Mouse (Mus musculus) layer of hippocampus, postnatal 36 days (tissue): ENCODE measurements around the gene Gria3. TPM values are rescaled to one million over a fixed set of nuclear protein-coding genes. Genes with fewer than 3 reads are reported as not detected.

ENCODE experiments used
- DNase-seq, 2 experiments: peaks; one replicate each; pipeline ENCODE4 v3.0.0; 2022
- total RNA-seq, 2 experiments: library from RNA; stranded (reverse); gene quantifications; 2 replicates each; pipeline ENCODE4 v1.2.3; 2021

Gria3 gene
- total RNA-seq, result 100 to 1,000 TPM; 163 to 171 TPM

DNA sequence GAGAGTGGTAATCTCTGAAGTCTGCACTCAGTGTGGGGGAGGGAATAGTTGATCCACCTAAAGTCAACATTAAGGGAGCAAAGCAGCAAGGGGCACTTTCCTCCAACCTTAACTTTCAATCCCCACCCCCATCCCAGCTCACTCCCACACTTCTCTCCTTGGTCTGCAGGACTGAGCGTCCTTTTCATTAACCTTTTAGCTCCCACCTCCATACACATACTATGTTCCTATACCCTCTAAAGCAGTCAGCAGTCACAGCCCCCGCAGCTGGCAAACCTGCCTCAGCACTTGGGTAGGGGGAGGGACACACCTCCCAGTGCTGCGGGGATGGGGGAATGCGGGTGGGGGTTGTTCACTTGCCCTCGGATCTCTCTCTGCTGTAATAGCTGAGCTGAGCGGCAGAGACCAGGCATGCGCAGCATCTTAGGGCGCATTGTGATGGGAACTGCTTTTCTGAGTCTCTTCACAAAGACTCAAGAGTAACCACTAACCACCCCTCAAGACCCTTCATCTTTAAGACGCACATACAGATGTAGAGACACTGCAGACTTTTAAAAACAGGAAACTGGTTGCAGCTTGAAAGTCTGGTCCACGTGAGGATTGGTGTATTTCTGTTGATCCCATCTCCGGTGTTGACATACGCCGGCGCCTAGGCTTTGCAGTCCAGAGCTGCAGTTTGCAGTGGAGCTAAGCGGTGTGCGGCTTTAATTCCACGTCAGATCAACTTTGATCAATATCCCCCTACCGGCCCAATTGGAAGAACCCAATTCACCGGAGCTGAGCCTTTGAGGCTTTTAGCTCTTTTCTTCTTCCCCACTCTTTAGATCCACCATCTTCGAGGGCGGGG is at the start of gene Gria3:
TSS of gene Gria3 (plus strand) at position 797 of the 847 bp plus-strand sequence.
- DNase-seq, result peak; percentile 15 to 27

DNA sequence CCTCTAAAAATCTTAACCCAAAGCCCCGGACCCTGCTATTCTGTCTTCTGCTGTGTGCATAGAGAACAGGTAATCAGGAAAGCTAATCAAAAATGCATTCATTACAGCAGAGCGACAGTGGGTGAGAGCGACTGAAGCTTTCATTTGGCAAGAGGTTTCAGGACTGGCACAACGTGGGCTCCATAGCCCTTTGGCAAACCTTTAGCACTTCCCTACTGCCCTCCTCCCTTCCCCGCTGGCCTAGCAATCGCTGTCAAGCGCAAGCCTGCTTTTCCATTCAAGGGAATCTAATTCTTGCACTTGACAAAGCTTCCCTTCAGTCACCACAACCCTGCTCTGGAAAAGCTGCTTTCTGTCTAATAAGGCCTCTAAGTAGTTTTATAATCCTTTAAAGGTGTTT is 13.6 kb upstream of the Gria3 start:
- DNase-seq, result no peak

DNA sequence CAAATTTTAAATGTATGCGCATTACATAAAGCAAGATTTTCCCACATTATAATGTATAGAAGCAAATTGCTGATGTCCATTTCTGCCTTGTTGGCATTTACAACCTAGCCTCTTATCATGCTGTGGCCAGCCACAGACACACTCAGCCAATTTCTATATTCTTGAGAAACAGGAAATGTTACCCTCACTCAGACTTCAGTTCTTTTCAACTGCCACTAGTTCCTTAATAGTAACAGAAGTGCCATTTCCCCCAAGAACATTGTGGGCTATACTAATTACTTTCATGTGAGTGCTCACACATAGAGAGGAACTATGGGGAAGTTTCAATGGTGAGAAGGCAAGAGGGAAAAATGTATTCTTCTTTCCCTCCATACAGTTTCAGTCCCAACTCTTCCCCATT is 11.6 kb upstream of the Gria3 start:
- DNase-seq, result no peak

DNA sequence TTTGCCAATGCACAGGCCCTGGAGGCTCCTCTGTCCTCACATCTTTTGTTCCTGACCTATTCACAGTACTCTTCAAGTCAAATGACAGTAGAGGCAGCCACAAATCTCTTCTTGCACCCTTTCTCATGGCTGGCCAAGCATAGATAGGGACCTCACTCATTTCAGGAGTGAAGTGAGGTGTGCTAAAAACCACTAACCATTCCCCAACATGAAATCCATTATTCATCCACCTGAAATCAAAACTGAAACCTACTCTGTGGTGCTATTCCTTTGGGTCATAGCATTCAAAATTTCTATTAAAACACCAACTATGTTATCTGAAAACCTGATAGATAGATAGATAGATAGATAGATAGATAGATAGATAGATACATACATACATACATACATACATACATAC is 2.2 kb upstream of the Gria3 start:
- no peak for DNase-seq

DNA sequence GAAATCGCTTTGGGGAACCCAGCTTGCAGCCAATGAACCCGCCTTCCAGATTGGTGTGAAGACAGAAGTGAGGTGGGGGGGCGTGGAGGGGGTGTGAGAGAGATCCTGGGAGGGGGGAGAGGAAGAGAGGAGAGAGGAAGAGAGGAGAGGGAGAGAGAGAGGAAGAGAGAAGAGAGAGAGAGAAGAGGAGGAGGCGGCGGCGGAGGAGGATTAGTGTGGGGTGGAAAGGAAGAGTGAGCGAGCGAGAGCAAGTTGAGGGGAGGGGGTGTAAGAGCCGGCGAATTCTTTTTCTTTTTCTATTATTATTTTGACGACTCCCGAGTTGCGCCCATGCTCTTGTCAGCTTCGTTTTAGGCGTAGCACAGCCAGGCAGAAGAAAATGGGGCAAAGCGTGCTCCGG is 532 bp downstream of the Gria3 start:
- DNase-seq, result peak; percentile 11 to 15

DNA sequence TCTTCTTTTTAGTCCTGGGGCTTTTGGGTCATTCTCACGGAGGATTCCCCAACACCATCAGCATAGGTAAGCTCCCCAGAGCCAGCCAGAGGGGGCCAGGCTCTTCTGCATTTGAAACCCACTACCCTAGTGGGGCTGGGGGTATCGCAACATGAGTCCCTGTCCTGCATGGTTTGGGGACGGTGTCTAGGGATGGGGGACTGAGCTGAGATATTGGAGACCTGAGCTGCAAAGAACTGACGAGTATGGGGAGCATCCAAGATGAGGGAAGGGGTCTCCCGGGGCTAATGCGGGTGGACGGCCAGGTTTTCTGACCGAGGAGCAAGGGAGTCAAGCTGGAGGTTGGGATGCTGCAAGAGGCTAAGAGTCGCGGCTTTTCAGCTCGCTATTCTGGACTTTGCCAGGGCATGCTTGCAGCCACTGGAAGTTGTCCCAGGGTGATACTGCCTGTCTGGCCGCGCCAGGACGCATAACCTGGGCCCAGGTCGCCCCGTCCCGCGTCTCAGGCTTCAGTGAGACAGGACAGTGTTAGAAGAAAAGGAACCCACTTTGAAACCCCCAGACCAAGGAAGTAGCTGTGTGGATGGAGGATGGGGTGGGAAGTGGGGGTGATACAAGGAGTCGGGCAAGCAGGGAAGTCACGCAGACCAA is 1.1 kb downstream of the Gria3 start:
- peak; percentile 11 to 12 for DNase-seq

DNA sequence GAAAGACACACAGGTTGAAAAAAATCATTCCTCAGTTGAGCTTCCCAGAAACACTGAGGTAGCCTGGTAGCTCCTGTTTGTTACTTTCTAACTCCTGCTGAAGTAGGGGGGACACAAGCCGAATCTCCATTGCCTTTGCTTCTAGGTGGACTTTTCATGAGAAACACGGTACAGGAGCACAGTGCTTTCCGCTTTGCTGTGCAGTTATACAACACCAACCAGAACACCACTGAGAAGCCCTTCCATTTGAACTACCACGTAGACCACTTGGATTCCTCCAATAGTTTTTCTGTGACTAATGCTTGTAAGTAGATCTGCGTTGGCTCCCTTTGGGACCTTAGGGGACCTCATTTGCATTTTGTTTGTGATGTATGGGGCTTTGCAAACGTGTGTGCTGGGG is 2.0 kb downstream of the Gria3 start:
- no peak for DNase-seq

DNA sequence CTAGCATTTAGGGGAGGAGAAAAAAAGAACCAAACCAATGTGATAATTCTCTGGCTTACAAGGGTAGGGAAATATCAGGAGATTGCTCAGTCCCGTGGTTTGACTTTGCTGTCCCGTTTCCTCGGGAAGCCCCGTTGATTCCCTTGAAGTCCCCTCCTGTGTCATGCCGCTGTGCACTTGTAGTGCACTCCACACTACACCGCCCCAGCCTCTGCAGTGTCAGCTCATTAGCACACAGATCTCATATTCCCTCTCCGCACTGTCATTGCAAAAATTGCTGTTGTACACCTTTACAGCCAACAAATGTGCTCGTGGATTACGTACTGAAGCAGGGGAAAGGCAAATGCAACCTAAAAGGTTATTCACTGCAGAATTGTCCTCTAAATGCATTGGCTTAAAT is 5.6 kb downstream of the Gria3 start:
- DNase-seq, result no peak

DNA sequence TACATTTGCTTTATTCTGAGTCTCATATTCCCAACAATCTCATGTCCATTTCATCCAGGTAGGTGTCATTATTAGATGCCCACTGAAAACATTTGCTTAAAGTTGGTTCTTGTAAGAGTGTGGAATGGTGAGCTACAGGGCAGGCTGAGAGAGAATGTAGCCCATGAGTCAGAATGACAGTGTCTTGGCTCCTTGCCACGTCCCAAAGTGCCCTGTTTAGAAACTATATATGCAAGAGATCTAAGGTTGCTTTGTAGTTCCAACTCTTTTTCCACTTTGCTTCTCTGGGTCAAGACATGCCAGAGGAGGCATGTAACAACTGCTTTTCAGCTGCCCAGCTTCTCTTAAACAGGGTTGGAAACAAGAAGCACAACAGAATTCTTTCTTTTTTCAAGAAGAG is 9.1 kb downstream of the Gria3 start:
- DNase-seq, result no peak

DNA sequence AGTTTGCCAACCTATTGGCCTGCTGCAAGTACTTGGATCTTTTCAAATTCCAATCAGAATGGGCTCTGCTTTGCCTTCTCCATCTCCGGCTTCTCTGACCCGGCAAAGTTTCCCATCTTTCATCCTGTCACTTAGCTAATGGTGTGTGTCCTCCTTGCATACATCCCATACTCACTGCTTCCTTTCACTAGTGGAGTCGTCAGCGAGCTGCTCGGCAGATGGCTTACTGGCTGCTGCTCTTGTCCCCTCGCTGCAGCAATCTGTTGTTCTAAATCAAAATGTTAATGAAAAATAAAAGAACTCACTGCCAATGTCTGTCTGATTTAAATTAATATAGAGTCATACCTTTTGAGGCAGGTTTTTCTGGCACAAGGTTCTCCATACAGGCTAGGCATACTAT is 25.0 kb downstream of the Gria3 start:
- DNase-seq, result peak; percentile 24 to 26

DNA sequence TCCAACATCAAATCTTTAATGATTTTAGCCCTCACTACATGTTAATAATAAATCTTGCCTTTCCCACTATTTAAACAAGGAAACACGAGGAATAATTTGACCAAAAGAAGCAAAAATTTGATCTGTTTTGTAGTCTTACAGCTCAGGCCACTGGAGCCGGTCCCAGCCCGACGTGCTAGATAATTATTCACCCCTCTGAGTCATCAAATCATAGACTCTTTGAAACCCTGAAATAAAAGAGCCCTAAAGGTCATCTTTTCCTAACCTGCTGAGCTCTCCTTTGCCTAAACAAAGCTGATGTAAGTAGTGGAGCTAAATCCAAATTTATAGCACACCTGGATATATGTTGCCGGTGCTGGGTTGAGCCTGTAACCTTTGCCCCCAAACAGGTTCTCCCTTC is 27.4 kb downstream of the Gria3 start:
- DNase-seq, result no peak

DNA sequence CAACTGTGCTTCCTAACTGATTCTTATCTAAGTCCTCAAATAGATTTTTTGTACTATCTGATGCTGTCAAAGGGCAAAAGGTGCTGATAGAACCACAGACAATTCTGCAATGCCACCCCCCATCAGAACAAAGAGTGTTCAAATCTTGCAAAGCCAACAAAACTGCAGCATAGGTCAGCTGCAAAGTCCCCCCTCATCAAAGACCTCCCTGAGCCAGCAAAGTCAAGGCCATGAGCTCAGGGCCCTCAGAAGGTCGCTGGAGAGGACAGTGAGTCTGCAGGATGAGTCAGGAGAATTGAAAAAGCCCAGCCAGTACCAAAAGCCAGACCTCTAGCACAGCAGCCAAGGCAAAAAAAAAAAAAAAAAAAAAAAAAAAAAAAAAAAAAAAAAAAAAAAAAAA is 34.9 kb downstream of the Gria3 start:
- DNase-seq, result no peak

DNA sequence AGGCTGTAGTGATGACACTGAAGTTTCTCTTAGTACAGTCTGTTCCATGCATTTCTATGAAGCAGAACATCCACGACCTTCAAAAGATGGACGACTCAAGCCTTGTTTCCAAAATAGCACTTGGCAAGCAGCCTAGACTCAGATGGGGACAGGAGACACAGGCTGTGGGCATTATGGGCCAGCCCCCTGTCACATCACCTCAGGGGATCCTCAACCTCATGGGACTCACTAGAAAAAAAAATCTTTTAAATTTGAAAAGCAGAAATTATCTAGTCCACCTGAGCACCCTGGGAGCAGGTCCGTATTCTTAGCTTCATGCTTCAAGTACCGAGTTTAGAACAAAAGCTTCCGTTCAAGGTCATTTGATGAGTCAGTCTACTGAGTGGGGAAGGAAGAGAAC is 38.2 kb downstream of the Gria3 start:
- DNase-seq, result no peak

DNA sequence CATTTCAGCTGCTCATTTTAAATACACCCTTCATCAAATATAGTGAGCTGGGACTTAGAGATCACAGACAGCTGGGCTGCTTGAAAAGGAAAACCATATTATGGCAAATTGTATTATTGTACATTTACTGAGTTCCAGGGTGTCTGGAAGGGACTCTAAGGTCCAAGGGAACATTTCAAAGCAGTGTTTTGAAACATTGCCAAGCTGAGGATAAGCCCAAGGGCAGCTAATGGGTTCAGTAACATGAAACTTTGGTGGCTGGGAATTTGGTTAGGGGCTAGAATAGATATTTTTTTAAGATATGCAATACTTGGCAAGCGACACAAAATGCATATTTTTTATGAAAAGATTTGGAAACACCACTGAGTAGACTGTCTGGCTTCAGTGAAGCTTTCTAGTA is 48.2 kb downstream of the Gria3 start:
- no peak for DNase-seq

DNA sequence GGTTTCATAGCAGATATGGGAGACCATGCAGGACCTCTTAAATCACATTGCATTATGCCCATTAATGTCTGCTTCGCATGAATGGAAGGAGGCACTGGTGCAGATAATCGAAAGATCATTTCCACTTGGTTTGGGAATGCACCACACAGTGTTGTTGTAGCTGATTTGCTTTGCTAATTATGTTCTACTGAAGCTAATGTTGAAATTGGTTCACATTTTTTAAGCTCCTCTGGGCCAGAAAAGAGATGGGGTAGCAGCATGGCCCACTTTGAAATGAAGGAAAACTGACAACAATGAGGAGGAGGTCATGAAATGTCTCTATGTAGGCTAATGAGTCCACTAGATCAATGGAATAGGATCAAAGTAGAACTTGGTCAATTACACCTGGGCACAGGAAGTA is 76.8 kb downstream of the Gria3 start:
- DNase-seq, result no peak

DNA sequence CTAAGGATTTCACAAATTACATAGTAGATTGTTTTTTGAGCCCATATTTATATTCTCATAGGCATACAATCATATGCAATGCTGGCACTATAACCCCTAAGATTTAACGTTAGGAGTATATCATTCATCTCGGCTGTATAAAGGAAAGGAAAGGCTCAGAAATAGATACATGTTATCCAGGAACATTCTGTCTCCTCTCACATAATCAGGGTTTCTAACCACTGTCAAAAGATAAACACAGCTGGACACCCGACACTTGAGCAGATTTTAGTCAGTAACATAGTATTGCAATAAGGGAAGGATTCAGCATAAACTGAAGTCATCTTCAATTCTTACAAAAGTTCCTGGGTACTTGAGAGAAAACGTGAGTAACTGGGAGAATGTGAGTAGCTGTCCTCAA is 95.9 kb downstream of the Gria3 start:
- DNase-seq, result no peak

DNA sequence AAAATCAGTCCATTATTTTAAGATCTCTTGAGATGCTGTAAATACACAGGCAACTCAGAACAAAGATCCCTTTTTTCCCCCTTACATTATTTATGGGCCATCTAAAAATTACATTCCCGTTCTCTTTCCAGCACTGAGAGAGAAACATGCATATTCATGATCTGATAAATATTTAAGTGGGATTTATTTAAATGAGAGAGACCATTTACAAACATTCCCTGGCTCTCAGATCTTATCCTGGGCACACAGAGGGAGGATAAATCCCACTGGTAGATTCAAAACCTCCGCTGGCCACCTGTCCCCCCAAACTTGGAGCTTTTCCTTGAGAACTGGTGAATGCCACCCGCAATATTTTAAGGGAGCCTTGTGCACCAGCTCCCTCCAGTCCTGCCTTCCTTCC is 104.7 kb downstream of the Gria3 start:
- DNase-seq, result no peak

DNA sequence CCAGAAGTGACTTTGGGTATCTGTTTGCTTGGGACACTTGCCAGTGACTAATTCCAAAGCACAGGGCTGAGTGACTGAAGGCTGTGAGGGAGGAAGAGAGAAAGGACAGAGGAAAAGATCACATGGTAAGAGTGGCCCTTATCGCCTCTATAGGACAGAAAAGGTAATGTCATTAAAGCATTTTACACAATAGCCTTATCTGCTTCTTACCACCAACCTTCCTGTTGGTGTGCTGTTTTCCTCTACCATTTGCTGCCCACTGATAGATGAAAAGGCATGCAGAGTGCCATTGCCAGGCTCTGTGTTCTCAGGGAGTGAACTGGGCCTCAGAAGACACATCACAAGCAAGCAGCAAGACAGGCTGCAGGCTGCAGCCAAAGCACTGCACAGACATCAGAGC is 107.3 kb downstream of the Gria3 start:
- DNase-seq, result no peak

DNA sequence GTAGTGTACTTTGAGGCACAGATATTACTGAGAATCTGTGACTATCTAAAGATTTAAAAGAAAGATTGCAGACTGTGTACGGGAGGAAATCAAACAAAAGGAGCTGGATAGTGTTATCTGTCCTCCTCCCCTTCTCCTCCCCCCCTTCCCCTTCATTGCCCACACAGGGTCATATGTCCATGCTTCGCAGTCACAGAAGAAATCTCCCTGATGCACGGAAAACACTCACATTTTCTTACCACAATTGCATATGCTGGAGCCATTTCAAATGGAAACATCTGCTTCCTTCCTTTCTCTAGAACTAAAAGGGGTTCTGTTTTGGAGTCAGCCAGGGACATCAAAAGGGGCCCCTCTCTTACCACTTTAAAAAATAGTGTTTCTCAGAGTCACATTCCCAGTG is 114.3 kb downstream of the Gria3 start:
- no peak for DNase-seq

DNA sequence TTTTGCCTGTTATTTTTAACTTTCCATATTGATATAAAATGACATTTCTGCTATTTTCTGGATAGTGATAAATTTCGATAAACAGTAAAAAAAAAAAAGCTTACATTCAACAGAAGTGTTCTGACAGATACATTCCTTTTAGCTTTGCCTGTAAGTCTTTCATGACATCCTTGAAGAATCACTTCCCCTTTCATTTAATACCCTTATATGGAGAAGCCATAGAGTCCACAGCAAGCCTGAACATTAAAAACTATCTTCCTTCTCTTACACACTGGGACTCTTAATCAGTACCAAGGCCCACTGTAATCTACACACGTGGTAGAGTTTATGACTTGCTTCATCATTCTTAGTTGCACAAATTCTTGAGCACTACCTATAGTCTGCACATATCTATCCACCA is 131.9 kb downstream of the Gria3 start:
- no peak for DNase-seq

DNA sequence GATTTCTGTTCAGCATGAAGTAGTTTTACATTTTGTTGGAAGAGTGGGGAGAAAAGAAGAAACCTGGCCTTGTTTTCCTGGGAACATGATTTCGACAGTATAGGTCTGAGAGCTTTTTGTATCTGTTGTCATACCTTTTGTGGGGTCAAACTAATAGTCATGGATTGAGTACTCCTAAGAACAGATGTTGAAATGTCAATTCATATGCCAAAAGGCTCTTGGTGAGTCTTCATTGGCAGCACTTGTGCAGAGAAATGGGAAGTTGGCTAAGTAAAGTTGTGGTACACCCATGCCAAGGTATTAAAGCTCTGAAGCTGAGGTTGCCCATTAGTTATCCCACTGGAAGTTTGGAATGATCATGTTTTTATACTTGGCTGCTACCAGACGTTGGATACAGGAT is 135.2 kb downstream of the Gria3 start:
- no peak for DNase-seq

DNA sequence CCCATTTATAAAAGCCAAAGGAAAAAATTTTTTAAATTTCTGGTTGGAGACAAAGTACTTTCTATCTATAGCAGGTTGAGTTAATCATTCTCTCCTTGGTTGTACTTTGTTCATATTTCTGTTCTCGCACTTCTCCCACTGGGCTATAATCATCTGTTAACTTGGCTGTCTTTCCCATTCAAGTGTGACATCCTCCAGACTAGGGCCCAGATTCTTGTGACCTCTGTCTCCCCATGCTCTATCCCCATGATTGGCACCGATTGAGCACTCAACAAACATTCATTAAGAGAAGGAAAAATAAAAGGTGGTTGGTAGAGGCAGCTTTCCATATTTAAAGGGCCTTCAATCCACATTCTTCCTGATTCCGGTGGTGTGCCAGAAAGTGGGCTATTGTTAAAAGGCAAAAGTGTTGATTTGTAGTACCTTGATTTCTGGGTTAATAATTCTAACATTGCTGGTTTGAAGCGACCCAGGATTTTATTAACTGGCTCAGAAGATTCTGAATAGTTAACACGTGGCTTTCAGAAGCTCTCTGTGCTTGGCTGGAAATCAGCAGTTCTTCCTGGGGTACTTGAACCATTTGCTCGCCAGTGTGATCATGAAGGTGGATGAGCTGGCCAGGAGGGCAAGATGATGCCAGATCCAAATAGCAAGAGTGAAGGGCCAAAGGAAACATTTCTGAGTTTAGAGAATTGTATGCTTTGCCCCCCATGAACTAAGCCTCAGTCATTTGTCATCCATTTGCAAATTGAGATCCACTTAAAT is 161.8 kb downstream of the Gria3 start:
- no peak for DNase-seq

DNA sequence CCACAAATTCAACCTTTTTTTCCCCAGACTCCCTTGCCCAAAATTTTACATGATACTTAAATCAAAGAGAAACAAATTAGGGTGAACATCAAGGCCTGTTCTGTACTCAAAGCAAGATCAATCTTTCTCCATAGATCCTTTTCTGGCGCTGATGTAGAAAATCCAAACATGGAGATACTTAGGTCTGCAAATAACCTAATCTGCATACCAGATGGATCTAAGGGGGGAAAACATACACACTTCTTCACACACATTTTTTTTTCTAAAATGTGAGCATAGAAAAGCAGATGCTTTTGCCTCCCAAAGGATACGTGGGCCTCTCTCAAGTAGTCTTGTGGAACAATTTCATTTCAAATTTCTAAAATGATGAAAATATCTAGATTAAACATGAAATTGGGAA is 164.2 kb downstream of the Gria3 start:
- DNase-seq, result no peak

DNA sequence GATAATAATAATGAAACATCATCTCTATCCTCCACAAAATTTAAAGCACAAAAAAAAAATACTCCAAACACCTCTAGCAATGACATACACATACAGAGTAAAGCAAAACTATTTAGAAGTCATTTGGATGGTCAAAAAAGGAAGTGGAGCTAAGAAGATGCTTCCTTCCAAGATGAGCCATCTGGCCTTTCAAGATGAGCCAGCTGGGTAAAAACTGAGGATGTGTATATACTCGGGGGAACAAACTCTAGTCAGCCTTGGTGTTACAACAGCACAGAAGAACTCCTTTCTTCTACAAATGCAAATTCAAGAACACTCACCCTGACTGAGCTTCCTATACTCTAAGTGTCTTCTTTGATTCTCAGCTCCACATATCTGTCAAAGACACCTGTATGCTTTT is 172.4 kb downstream of the Gria3 start:
- no peak for DNase-seq
